Mouse (Mus musculus): ENCODE data around the gene Myo1e. TPM values are rescaled to one million over a fixed set of nuclear protein-coding genes. Genes with fewer than 3 reads are reported as not detected.

Myo1e gene
- polyA plus RNA-seq, 2 experiments from 2014 or later = 32.1 to 54.1 TPM

GRCm38 (mm10) chr9:70223142-70223541 is 16.0 kb downstream of the Myo1e start:
- no peak for ATAC-seq

- no peak for ATAC-seq
Observed at GRCm38 (mm10) chr9:70224046-70224445, 16.9 kb downstream of the Myo1e start.

DNA sequence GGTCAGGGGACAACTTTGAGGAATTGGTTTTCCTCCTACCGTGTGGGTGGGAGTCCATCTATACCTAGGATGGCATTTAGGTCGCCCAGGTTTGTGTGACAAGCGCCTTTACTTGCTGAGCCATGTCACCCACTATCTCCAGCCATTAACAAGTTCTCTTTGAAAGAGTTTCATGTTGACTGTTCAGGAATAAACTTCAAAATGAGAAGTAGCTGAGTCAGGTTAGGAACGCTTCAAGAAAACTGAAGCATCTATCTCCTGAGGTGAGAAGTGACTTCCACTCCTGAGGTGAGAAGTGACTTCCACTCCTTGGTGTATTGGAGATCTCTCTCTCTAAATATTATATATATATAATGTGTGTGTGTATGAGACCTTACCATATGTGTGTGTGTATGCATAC is 19.2 kb downstream of the Myo1e start:
- no peak for ATAC-seq

- ATAC-seq = no peak
Observed at GRCm38 (mm10) chr9:70229823-70230222, 22.7 kb downstream of the Myo1e start.

GRCm38 (mm10) chr9:70232044-70233010 is 25.2 kb downstream of the Myo1e start:
- ATAC-seq = no peak

GRCm38 (mm10) chr9:70237136-70237535 is 30.0 kb downstream of the Myo1e start:
- ATAC-seq = no peak

DNA sequence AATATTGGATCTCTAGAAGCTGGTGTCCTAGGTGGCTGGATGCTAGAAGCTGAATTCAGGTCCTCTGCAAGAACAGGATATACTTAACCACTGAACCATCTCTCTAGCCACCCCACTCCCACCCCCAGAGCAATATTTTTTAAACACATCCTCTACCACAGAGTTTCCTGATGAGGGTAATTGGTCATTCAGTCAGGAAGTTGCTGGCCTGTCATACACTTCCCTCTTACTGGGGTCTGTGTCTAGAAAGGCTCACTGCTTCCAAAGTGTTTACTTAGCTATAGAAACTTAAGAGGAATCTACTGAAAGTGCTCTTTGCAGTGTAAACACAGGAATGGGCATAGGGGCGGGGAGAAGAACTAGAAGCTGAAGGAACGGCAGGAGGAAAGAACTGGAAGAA is 30.4 kb downstream of the Myo1e start:
- ATAC-seq = peak; percentile 75

DNA sequence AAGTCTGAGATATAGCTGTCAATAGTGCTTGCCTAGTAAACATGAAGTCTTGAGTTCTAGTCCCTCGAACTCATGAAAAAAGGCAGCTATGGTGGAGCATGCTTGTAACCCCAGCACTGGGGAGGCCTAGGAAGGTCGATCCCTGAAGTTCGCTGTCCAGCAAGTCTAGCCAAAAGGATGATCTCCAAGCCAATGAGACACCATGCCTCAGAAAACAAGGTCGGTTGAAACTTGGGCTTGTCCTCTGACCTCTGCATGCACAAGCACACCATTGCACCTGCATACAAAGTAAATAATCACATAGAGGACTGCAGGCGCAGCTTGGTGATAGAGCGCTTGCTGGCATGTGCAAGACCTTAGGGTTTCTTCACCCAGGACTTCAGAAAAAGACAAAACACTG is 31.2 kb downstream of the Myo1e start:
- no peak for ATAC-seq

GRCm38 (mm10) chr9:70239229-70239628 is 32.1 kb downstream of the Myo1e start:
- ATAC-seq = no peak

GRCm38 (mm10) chr9:70240703-70241410 is 33.7 kb downstream of the Myo1e start:
- ATAC-seq = no peak

DNA sequence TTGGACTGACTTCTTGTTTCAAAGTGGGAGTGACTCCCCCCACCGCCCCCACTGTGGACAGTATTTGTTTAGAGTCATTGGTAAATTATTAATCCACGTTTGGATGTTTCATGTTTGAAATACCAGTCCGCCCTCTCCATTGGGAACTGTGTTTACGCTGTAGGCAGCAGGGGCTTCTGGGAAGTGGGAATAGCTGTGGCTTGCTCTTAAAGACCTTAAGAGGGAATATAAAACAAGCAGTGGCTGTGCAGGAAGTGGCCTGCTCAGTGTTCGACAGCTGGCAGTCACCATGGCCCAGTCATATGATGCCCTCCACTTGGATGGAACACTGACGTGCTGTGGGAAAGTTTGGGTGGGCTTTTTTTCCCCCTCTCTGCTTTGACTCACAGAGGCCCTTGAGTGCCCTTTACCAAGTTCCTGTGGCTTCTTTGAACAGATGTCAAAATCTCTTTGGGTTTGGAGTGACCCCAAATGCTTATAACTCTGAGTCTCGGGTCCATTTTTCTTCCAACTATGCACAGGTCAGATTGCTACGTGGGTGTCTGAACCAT is 34.3 kb downstream of the Myo1e start:
- no peak for ATAC-seq

- ATAC-seq = no peak
Observed at GRCm38 (mm10) chr9:70242112-70242862, 35.1 kb downstream of the Myo1e start.

- peak; percentile 14 for ATAC-seq
Observed at GRCm38 (mm10) chr9:70243241-70243640, 36.1 kb downstream of the Myo1e start.

DNA sequence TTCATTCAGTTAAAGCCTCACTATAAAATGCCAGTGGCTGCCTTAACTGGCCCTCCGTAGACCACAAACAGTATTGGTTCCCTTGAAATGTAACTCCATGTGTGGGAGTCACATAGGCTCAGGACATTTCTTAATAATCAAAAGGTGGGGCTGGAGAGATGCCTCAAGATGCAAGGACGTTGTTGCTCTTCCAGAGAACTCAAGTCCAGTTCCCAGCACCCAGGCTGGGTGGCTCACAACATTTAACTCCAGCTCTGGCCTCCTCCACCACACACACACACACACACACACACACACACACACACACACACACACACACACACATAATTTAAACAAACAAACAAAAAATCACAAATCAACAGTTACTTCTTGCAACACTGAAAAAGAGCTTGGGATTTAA is 36.6 kb downstream of the Myo1e start:
- ATAC-seq = no peak

DNA sequence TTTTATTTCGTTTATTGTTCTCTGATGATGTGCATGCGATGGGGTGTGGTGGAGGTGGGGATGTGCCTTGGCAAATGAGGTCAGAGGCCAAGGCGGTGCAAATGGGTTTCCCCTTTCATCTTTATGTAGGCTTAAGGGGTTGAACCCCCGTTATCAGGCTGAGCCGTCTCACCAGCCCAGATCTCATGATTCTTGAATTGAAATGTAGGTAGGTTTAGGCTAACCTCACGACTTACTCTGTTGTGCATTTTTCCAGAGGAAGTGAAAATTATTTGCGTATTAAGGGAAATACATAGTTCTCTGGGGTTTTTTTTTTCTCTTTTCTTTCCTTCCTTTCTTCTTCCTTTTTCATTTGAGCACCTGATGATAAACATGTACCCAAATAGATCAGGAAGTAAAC is 37.0 kb downstream of the Myo1e start:
- ATAC-seq = peak; percentile 72

- ATAC-seq = no peak
Observed at GRCm38 (mm10) chr9:70245040-70245439, 37.9 kb downstream of the Myo1e start.

GRCm38 (mm10) chr9:70246427-70246826 is 39.3 kb downstream of the Myo1e start:
- ATAC-seq = peak; percentile 25

DNA sequence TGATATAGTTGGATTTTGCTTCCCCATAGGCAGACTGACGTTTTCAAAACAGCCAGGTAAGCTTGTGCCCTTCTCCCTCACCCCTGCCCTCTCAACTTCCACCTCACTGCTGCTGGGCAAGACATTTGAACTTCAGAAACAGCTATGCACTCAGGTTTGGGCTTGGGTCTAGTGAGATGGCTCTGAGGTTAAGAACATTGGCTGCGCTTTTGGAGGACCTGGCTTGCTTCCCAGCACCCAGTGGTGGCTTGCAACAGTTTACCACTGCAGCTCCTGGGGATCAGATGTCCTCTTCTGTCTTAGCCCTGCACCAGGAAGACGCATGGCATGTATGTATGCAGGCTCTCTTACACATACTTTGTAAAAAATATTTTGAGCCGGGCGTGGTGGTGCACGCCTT is 40.9 kb downstream of the Myo1e start:
- no peak for ATAC-seq

- no peak for ATAC-seq
Observed at GRCm38 (mm10) chr9:70248826-70249225, 41.7 kb downstream of the Myo1e start.

DNA sequence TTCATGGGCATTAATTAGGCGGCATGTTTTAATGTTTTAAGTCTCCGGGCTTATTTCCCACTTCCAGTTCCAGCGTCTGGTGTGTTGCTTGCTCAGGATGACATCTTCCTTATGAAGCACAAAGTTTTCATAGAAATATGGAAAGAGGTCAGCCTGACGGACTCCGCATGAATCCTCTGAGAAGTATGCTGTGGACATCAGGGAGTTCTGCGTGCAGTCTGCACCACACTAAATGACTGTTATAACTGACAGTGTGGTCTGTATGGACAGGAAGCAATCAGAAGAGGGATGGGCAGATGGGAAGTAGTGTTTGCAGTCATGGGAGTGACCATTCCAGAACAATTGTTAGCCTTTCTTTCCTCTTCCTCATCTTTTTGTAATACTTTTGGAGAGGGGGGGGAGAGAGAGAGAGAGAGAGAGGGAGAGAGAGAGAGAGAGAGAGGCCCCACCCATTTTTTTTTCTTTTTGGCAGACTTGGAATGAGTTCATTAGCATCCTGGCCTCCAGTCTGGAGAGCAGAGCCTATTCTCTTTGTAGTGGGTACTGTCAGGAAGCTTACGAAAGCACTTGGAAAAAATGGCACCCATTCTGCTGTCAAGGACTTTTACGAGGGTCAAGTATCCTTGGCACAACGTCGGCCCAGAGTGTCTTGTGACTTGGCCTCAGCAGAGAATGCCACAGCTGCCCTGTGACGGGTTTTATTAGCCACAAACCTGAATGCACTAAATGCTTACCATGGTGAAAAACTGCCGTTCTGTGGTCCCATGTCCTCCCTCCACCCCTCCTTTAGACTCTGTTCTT is 42.9 kb downstream of the Myo1e start:
- no peak for ATAC-seq

DNA sequence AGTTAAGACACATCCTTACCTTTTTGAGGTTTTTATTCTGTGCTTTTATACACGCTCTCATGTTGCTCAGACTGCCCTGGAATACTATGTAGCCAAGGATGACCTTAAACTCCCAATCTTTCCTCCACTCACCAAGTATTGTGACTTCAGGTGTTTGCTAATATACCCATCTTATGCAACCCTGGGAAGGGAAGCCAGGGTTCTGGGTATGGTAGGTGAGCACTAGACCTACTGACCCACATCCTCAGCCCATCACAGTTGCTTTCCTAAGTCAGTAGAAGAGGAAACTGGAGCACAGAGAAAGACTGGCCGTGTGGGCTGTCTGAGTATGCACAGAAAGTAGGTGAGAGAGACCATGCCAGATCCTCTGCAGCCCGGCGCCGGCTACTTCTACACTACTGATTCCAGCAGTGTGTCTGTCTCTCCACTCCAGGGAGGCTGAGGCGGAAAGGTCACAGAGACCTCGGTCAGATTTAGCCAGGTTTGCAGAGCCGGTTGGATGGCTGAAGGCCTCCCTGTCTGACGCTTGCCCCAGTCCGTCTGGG is 44.4 kb downstream of the Myo1e start:
- ATAC-seq = no peak

DNA sequence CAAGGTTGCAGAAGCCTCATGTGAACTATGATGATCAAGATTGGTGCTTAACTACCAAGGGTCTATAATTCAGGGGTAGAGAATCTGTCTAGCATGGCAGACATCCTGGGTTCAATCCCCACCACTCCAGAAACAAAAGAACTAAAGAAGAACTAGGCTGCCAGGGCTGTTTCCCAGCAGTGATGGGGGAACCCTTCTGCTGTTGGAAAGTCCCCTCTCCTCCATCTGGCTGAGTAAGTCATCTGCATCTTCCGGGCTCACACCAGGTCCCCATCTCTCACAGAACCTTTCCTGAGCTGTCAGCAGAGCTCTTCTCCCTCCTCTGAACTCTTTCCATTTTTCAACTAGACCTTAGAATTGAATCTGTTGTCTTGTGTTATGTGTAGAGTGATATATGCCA is 45.9 kb downstream of the Myo1e start:
- ATAC-seq = peak; percentile 83

All from CD4-positive, CD25-positive, alpha-beta regulatory T cell, adult 4 months (primary cell).